Mouse (Mus musculus) retina, adult 2 months (tissue): ENCODE results near the gene Mical2.

Source experiments
- DNase-seq: peaks from one replicate; pipeline ENCODE4 v3.0.0-alpha.2; 2012; ENCODE audit warnings: low read depth, low spot score

Mical2 gene

GRCm38 (mm10) chr7:112241211-112241944 is 15.7 kb downstream of the Mical2 start:
- DNase-seq, result no peak

GRCm38 (mm10) chr7:112241945-112242329 is 16.3 kb downstream of the Mical2 start:
- no peak for DNase-seq

GRCm38 (mm10) chr7:112242587-112242986 is 16.9 kb downstream of the Mical2 start:
- no peak for DNase-seq

- DNase-seq, result no peak
These were observed 18.4 kb downstream of the Mical2 start for GRCm38 (mm10) chr7:112244071-112244470.

GRCm38 (mm10) chr7:112244683-112245082 is 19.0 kb downstream of the Mical2 start:
- no peak for DNase-seq

GRCm38 (mm10) chr7:112245839-112246438 is 20.3 kb downstream of the Mical2 start:
- DNase-seq, result no peak

GRCm38 (mm10) chr7:112246442-112246841 is 20.8 kb downstream of the Mical2 start:
- no peak for DNase-seq

- no peak for DNase-seq
These were observed 22.2 kb downstream of the Mical2 start for GRCm38 (mm10) chr7:112247890-112248289.

- DNase-seq, result no peak
These were observed 23.8 kb downstream of the Mical2 start for GRCm38 (mm10) chr7:112249476-112249875.

GRCm38 (mm10) chr7:112252065-112252464 is 26.4 kb downstream of the Mical2 start:
- no peak for DNase-seq

- DNase-seq, result no peak
These were observed 28.6 kb downstream of the Mical2 start for GRCm38 (mm10) chr7:112254233-112254632.

- DNase-seq, result no peak
These were observed 29.7 kb downstream of the Mical2 start for GRCm38 (mm10) chr7:112255248-112255866.

- no peak for DNase-seq
These were observed 32.8 kb downstream of the Mical2 start for GRCm38 (mm10) chr7:112258338-112258903.

- DNase-seq, result no peak
These were observed 33.6 kb downstream of the Mical2 start for GRCm38 (mm10) chr7:112259286-112259685.

GRCm38 (mm10) chr7:112261121-112261520 is 35.5 kb downstream of the Mical2 start:
- no peak for DNase-seq

- no peak for DNase-seq
These were observed 41.6 kb downstream of the Mical2 start for GRCm38 (mm10) chr7:112267266-112267665.

- no peak for DNase-seq
These were observed 43.2 kb downstream of the Mical2 start for GRCm38 (mm10) chr7:112268761-112269425.

GRCm38 (mm10) chr7:112270870-112271269 is 45.2 kb downstream of the Mical2 start:
- no peak for DNase-seq

- no peak for DNase-seq
These were observed 46.0 kb downstream of the Mical2 start for GRCm38 (mm10) chr7:112271627-112272026.

GRCm38 (mm10) chr7:112272692-112273091 is 47.0 kb downstream of the Mical2 start:
- no peak for DNase-seq

- DNase-seq, result no peak
These were observed 47.8 kb downstream of the Mical2 start for GRCm38 (mm10) chr7:112273451-112273850.

GRCm38 (mm10) chr7:112274611-112275010 is 49.0 kb downstream of the Mical2 start:
- DNase-seq, result no peak
